Mouse (Mus musculus): Measurements from ENCODE around the gene Tax1bp3. TPM values are rescaled to one million over a fixed set of nuclear protein-coding genes. Genes with fewer than 3 reads are reported as not detected.

Tax1bp3 gene
- total RNA-seq (2021) = 10 to 100 TPM; 21.5 to 23.9 TPM
- long read RNA-seq, transcript Tax1bp3-201 (4 exons, 1,523 nt) = major isoform, 30 of 33 reads
- long read RNA-seq, partial matches to known transcripts = 1 of 33 reads
- long read RNA-seq, other reads (novel, unspliced or antisense) = 2 of 33 reads

DNA sequence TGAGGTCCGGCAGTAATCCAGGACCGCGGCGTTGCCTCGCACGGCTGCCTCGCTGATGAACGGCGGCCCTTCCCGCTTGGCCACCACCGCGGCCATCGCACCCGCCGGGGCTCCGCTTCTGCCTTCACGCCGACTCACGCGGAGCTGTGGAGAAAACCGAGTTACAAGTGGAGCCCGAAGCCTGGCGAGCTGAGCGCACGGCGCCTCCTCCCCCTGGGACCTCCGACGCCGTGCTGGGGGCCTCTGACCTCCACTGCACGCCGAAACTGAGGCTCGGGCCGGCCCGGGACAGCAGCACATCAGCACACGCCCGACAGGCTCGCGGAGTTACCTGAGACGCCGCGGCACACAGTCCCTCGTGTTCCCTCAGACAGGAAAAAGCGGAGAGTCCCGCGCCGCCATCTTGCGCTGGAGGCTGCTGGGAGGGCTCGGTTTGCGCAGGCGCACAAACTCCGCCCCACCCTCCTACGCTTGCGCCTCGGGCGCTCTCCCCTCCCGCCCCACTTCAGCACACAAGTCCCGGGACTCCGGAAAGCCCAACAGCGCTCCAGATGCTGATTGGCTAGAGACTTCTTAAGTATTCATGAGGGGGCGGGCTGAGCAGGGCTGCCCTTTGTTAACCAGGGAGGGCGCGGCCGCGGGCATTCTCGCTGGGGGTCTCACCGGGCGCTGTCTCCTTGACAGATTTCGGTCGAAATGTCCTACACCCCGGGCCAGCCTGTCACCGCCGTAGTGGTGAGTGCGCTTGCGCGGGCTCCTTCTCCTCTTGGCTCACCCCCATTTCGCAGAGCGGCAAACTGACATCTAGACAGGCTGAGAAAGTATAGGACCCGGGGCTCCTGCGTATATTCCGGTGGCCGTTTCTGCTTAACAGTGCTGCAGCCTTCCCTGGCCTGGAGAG, at the start of gene Tax1bp3, which contains the start of gene Emc6:
Tax1bp3 (plus strand) TSS at position 476 of the 901 bp plus-strand sequence.
Emc6 (minus strand) TSS at position 430 of the 901 bp plus-strand sequence.
- DNase-seq (ENCODE audit: low spot score in 2 of 2) = peak; percentile 94 to 96

DNA sequence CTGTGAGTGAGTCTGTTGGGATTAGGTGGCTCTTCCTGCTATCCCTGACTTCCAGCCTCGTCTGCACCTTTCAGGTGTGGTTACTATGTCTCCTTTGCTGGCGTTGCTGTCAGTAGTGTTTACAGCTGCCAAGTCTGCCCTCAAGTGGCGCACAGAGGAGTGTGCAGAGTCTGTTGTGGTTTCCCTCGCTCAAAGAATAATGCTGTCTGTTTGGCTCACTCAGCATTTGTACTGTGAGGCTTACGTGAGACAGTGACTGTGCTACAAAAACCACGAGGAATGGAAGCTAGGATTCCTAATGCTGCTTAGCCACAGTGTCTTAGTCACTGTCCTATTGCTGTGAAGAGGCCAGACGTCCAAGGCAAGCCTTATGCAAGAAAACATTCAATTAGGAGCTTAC, 45.9 kb upstream of the Tax1bp3 start:
- no peak for DNase-seq (ENCODE audit: low spot score in 2 of 2)

DNA sequence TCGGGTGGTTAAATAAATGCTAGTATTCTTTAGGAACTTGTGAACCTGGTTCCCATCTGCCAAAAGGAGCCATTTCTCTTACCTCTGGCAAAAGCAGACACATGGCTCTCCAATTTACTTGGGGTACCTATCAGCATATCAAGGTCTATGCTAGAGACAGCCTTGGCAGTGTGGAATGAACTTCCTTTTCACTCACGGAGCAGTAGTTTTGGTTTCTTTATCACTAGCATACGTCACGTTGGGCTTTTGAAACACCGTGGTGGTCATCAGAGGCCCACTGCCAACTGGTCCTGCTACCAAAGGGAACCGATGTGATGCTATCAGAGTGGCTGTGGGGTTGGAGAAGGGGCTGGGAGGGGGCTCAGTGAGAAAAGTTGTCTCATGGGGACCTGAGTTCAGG, 43.9 kb upstream of the Tax1bp3 start:
- DNase-seq (ENCODE audit: low spot score in 2 of 2) = no peak

GRCm38 (mm10) chr11:73134222-73134621, 42.7 kb upstream of the Tax1bp3 start:
- DNase-seq (ENCODE audit: low spot score in 2 of 2) = no peak

DNA sequence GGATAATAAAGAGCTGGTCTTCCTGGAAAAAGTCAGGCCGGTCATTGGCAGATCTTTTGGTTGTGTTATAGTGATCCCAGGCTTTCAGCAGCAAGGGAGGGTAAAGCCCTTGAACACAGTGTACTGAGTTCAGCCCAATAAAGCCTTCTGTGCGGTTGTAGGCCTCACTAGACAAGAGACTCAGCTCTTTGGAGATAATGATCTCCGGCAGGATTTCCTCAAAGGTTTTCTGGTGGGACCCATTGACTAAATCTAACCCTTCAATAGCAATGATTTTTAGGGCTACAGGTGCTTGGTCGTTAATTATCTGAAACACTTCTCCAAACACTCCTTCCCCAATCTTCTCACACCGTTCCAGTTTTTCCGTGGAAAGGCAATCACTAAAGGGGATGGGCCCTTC, 40.3 kb upstream of the Tax1bp3 start:
- no peak for DNase-seq (ENCODE audit: low spot score in 2 of 2)

DNA sequence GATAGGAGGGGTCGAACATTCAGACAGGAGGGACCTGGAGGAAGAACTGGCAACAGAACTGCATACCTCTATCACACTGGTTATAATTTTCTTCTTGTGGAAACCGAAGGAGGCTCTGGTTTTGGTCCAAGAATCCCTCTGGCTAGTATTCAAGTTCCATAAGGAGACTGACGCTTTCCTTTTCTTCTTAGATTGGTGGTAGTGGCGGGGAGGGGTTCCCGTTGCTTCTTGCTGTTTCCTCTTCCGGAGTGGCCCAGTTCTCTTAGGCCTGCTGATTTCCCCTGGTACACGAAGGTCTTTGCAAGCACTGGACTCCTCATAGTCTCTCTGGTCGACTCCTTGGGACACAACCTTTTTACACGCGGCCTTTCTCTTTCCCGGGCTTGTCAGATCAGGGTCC, 39.8 kb upstream of the Tax1bp3 start:
- no peak for DNase-seq (ENCODE audit: low spot score in 2 of 2)

DNA sequence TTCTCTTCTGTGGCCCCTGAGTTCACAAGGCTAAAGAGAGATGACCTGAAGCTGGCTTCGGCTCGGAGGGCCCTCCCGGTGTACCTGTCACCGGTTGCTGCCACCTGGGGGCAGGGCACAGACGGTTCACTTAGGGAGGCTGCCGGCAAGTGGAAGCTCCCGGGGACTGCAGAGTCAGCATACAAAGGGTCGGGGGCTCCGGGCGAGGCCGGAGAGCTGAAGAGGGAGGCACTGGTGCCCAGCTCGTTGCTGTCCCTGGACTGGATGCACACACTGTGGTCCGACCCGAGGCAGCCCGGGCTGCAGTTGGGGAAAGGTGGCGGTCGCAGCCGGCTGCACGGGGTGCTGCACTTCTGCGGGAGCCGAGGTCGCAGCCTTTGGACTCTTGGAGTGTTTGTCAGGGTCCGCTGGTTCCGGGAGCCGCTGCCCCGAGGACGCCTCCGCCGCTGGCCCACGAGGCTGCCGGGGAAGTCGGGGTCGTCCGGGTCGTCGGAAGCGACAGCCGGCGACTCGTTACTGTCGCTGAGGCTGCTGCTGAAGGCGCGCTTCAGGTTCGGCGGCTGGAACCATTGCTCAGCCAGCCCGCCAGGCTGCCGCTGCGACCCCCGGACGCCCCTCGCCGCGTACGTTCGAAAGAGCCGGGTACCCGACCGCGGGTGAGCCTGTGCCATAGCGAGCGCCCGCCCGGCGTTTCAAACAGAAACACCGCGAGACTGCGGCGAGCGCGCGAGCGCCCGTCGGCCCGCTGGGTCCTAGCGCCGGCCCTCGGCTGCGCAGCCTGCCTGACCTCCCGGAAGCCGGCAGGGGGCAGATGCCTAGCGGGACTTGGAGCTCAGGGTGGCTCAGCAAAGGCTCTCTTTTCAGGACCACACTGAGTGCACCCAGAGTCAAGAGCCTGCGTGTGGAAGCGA, 39.0 kb upstream of the Tax1bp3 start, which contains the start of gene Haspin:
Haspin (minus strand) TSS at position 704 of the 911 bp plus-strand sequence.
- DNase-seq (ENCODE audit: low spot score in 2 of 2) = peak; percentile 95

DNA sequence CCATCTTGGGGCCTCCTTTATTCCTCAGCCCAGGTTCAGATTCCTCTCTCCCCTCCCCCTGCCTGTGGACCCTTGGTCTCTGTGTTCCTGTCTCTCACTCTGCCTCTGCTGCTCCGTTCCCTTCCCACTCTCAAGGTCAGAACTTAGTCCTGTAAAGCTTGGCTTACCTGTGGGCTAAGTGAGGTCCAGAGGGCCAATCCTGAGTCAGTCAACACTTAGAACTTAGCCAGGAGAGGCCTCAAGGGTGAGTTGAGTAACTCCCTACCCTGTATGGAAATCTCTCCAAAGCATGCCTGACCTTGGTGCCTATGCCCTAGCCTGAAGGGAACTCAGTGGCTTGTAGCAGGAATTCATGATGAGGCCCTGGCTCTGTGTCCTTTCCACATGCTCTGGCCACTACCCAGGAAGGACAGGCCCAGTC, 32.6 kb upstream of the Tax1bp3 start:
- no peak for DNase-seq (ENCODE audit: low spot score in 2 of 2)

- no peak for DNase-seq (ENCODE audit: low spot score in 2 of 2)
Measured at GRCm38 (mm10) chr11:73146026-73146974, 30.6 kb upstream of the Tax1bp3 start.

GRCm38 (mm10) chr11:73146975-73147365, 29.9 kb upstream of the Tax1bp3 start:
- DNase-seq (ENCODE audit: low spot score in 2 of 2) = no peak

- DNase-seq (ENCODE audit: low spot score in 2 of 2) = no peak
Measured at GRCm38 (mm10) chr11:73148209-73148608, 28.7 kb upstream of the Tax1bp3 start.

- no peak for DNase-seq (ENCODE audit: low spot score in 2 of 2)
Measured at GRCm38 (mm10) chr11:73155071-73155470, 21.8 kb upstream of the Tax1bp3 start.

DNA sequence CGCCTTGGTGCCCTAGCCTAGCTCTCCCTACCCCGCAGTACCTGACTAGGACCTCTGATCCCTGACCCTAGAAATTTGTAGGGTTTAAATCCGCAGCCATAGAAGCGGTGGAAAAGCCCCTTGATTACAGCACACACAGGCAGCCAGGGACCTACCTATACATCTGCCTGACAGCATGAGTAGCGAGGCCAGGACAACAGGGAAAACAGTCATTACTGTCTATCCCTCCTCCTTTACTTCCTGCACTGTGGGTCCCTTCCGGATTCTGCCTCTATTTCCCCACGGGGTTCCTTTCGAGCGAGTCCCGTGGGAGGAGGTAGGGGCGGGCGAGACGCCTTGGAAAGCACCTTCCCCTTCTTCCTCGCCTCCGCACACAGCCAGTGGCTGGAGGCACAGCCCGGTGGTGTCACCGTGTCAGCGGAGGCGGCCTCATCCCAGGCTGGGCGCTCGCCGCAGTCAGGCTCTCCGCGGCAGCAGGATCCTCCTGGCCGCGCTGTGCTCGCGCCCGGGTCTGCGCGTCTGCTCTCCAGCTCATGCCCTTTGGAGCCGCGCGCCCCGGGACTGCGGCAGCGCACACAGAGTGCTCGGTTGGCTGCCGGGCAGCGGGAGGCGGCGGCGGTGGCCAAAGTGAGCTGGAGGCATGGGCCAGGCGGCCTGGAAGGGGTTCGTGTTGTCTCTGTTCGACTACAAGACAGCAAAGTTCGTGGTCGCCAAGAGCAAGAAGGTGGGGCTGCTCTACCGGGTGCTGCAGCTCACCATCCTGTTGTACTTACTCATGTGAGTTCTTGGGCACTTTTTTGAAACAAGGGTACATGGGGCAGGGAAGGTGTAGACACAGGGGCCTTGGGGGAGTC, 16.7 kb upstream of the Tax1bp3 start, which contains the start of gene P2rx5:
P2rx5 (plus strand) TSS at position 465 of the 854 bp plus-strand sequence.
- DNase-seq (ENCODE audit: low spot score in 2 of 2) = no peak

- no peak for DNase-seq (ENCODE audit: low spot score in 2 of 2)
Measured at GRCm38 (mm10) chr11:73160811-73161200, 16.1 kb upstream of the Tax1bp3 start.

- no peak for DNase-seq (ENCODE audit: low spot score in 2 of 2)
Measured at GRCm38 (mm10) chr11:73161616-73162015, 15.3 kb upstream of the Tax1bp3 start.

GRCm38 (mm10) chr11:73162284-73162683, 14.6 kb upstream of the Tax1bp3 start:
- DNase-seq (ENCODE audit: low spot score in 2 of 2) = no peak

GRCm38 (mm10) chr11:73168071-73168470, 8.8 kb upstream of the Tax1bp3 start:
- no peak for DNase-seq (ENCODE audit: low spot score in 2 of 2)

- DNase-seq (ENCODE audit: low spot score in 2 of 2) = no peak
Measured at GRCm38 (mm10) chr11:73168576-73168975, 8.3 kb upstream of the Tax1bp3 start.

GRCm38 (mm10) chr11:73169231-73169630, 7.7 kb upstream of the Tax1bp3 start:
- DNase-seq (ENCODE audit: low spot score in 2 of 2) = peak; percentile 71 to 72

All from layer of hippocampus, postnatal 10 days (tissue).